Mouse (Mus musculus): ENCODE results near the gene Akap10. TPM values are rescaled to one million over a fixed set of nuclear protein-coding genes. Genes with fewer than 3 reads are reported as not detected.

Akap10 gene
- 7.3 and 7.7 TPM in 2 replicates for polyA plus RNA-seq (2015; fragmentation: Nextera tagmentation; extraction: Ambion mirVana)

GRCm38 (mm10) chr11:61930098-61930517 lies at the start of gene Akap10:
Gene Akap10, minus strand, starts transcription at chr11:61930252.
- Histone ChIP-seq H3K9ac (ENCODE audit: low read depth, low read length) (peak within 1 kb of the TSS; percentile 98), H3K4me3 (ENCODE audit: low read depth, low read length) (peak within 1 kb of the TSS; percentile 99), H3K9me3 (replicated peaks; ENCODE audit: control insufficient read depth, low read length) (no peaks in the 10 kb centered on the region; the same call in 1 of the 2 replicates), H3K27ac (ENCODE audit: low read length) (peak within 1 kb of the TSS; percentile 93), H3K27me3 (ENCODE audit: control insufficient read depth, insufficient read depth, low read depth, low read length) (no peaks in the 10 kb centered on the region), H3K4me1 (ENCODE audit: control insufficient read depth, low read depth, low read length) (peaks cover 21% of the 10 kb centered on the region), H3K36me3 (ENCODE audit: control insufficient read depth, insufficient read depth) (no peaks in the 10 kb centered on the region), H3K4me2 (ENCODE audit: low read depth, low read length) (peak within 1 kb of the TSS; percentile 98)
- WGBS (ENCODE audit: insufficient replicate concordance): under 1% methylated on average over 34 of the region's 43 CpGs
- peak; percentile 97 for ATAC-seq (ENCODE audit: low read depth)

DNA sequence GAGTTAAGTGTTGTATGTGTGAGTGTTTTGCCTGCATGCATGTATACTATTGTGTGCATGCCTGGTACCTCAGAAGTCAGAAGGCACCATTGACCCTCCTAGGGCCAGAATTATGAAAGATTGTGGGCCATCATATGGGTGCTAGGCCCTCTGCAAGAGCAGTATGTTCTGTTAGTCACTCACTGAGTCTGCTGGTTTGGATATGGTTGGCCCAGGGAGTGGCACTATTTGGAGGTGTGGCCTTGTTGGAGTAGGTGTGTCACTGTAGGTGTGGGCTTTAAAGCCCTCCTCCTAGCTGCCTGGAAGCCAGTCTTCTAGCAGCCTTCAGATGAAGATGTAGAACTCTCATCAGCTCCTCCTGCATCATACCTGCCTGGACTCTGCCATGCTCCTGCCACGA lies 45.7 kb upstream of the Akap10 start:
- Histone ChIP-seq H3K9ac (ENCODE audit: low read depth, low read length) (peak overlapping the region; percentile 18), H3K27ac (ENCODE audit: low read length) (peak overlapping the region; percentile 83), H3K4me3 (ENCODE audit: low read depth, low read length) (peak overlapping the region; percentile 35; the same call in 1 of the 2 replicates), H3K4me2 (ENCODE audit: low read depth, low read length) (peak overlapping the region; percentile 22; the same call in 1 of the 2 replicates), H3K36me3 (ENCODE audit: control insufficient read depth, insufficient read depth) (no peaks in the 10 kb centered on the region; the same call in 1 of the 2 replicates), H3K4me1 (ENCODE audit: control insufficient read depth, low read depth, low read length) (peaks cover 28% of the 10 kb centered on the region), H3K9me3 (replicated peaks; ENCODE audit: control insufficient read depth, low read length) (no peaks in the 10 kb centered on the region), H3K27me3 (ENCODE audit: control insufficient read depth, insufficient read depth, low read depth, low read length) (no peaks in the 10 kb centered on the region)
- 59% methylated on average over 1 of the region's 1 CpGs for WGBS (ENCODE audit: insufficient replicate concordance)
- ATAC-seq (ENCODE audit: low read depth): peak; percentile 97

DNA sequence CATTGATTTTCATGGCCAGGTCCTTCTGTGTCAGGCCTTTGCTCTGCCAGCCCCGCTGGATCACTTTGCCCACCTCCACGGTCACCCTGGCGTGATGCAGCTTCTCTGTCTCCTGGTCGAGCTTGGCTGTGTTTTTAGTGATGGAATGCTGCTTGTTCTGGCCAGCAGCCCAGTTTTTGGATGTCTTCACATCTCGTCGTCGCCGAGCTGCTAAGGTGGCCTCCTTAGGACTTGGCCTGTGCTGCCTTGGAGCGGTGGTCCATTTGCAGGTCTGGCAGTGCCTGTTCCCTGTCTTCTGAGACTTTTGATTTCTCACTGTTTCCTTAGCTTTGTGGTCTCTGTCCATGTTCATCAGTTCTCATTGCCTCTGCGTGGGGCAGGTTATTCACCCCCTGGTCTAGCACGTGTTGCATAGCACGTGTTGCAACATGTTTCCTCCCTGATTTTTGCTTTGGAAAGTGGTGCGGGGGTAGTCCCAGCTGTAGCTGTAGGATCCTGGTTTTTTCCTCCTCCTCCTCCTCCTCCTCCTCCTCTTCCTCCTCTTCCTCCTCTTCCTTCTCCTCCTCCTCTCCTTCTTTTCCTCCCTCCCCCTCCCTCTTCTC lies 44.2 kb upstream of the Akap10 start:
- H3K4me1 ChIP-seq (ENCODE audit: control insufficient read depth, low read depth, low read length): peaks cover 35% of the 10 kb centered on the region
- no peak overlapping the region for H3K4me2 ChIP-seq (ENCODE audit: low read depth, low read length)
- no peak overlapping the region; the same call in 1 of the 2 replicates for H3K27ac ChIP-seq (ENCODE audit: low read length)
- no peak overlapping the region for H3K4me3 ChIP-seq (ENCODE audit: low read depth, low read length)
- no peak for ATAC-seq (ENCODE audit: low read depth)
- 71% methylated on average over 13 of the region's 13 CpGs for WGBS (ENCODE audit: insufficient replicate concordance)
- H3K9ac ChIP-seq (ENCODE audit: low read depth, low read length): no peak overlapping the region
- no peaks in the 10 kb centered on the region for H3K27me3 ChIP-seq (ENCODE audit: control insufficient read depth, insufficient read depth, low read depth, low read length)
- no peaks in the 10 kb centered on the region for H3K9me3 ChIP-seq (replicated peaks; ENCODE audit: control insufficient read depth, low read length)
- H3K36me3 ChIP-seq (ENCODE audit: control insufficient read depth, insufficient read depth): no peaks in the 10 kb centered on the region; the same call in 1 of the 2 replicates

GRCm38 (mm10) chr11:61971441-61972221 lies 41.6 kb upstream of the Akap10 start:
- H3K4me1 ChIP-seq (ENCODE audit: control insufficient read depth, low read depth, low read length): peaks cover 54% of the 10 kb centered on the region
- ATAC-seq (ENCODE audit: low read depth): no peak
- H3K9me3 ChIP-seq (replicated peaks; ENCODE audit: control insufficient read depth, low read length): no peaks in the 10 kb centered on the region
- WGBS (ENCODE audit: insufficient replicate concordance): 68% methylated on average over 7 of the region's 7 CpGs
- H3K27ac ChIP-seq (ENCODE audit: low read length): no peak overlapping the region
- no peaks in the 10 kb centered on the region for H3K27me3 ChIP-seq (ENCODE audit: control insufficient read depth, insufficient read depth, low read depth, low read length)
- H3K36me3 ChIP-seq (ENCODE audit: control insufficient read depth, insufficient read depth): no peaks in the 10 kb centered on the region; the same call in 1 of the 2 replicates
- H3K4me3 ChIP-seq (ENCODE audit: low read depth, low read length): no peak overlapping the region
- no peak overlapping the region for H3K9ac ChIP-seq (ENCODE audit: low read depth, low read length)
- H3K4me2 ChIP-seq (ENCODE audit: low read depth, low read length): no peak overlapping the region

GRCm38 (mm10) chr11:61970901-61971300 lies 40.8 kb upstream of the Akap10 start:
- no peak overlapping the region for H3K4me2 ChIP-seq (ENCODE audit: low read depth, low read length)
- H3K27ac ChIP-seq (ENCODE audit: low read length): 0 out of 2 replicates have a peak overlapping the region, but pooled peaks have one; percentile 0
- H3K36me3 ChIP-seq (ENCODE audit: control insufficient read depth, insufficient read depth): no peaks in the 10 kb centered on the region; the same call in 1 of the 2 replicates
- no peak overlapping the region for H3K4me3 ChIP-seq (ENCODE audit: low read depth, low read length)
- no peaks in the 10 kb centered on the region for H3K9me3 ChIP-seq (replicated peaks; ENCODE audit: control insufficient read depth, low read length)
- no peak overlapping the region; the same call in 1 of the 2 replicates for H3K9ac ChIP-seq (ENCODE audit: low read depth, low read length)
- no peak for ATAC-seq (ENCODE audit: low read depth)
- 58% methylated on average over 5 of the region's 5 CpGs for WGBS (ENCODE audit: insufficient replicate concordance)
- peaks cover 48% of the 10 kb centered on the region for H3K4me1 ChIP-seq (ENCODE audit: control insufficient read depth, low read depth, low read length)
- H3K27me3 ChIP-seq (ENCODE audit: control insufficient read depth, insufficient read depth, low read depth, low read length): no peaks in the 10 kb centered on the region

GRCm38 (mm10) chr11:61968875-61969274 lies 38.8 kb upstream of the Akap10 start:
- Histone ChIP-seq H3K9me3 (replicated peaks; ENCODE audit: control insufficient read depth, low read length) (no peaks in the 10 kb centered on the region), H3K27me3 (ENCODE audit: control insufficient read depth, insufficient read depth, low read depth, low read length) (no peaks in the 10 kb centered on the region), H3K4me1 (ENCODE audit: control insufficient read depth, low read depth, low read length) (peaks cover 35% of the 10 kb centered on the region), H3K27ac (ENCODE audit: low read length) (peak overlapping the region; percentile 91), H3K4me2 (ENCODE audit: low read depth, low read length) (peak overlapping the region; percentile 25; the same call in 1 of the 2 replicates), H3K36me3 (ENCODE audit: control insufficient read depth, insufficient read depth) (no peaks in the 10 kb centered on the region; the same call in 1 of the 2 replicates), H3K4me3 (ENCODE audit: low read depth, low read length) (peak overlapping the region; percentile 18; the same call in 1 of the 2 replicates), H3K9ac (ENCODE audit: low read depth, low read length) (0 out of 2 replicates have a peak overlapping the region, but pooled peaks have one; percentile 24)
- peak; percentile 96 for ATAC-seq (ENCODE audit: low read depth)
- 56% methylated on average over 2 of the region's 2 CpGs for WGBS (ENCODE audit: insufficient replicate concordance)

DNA sequence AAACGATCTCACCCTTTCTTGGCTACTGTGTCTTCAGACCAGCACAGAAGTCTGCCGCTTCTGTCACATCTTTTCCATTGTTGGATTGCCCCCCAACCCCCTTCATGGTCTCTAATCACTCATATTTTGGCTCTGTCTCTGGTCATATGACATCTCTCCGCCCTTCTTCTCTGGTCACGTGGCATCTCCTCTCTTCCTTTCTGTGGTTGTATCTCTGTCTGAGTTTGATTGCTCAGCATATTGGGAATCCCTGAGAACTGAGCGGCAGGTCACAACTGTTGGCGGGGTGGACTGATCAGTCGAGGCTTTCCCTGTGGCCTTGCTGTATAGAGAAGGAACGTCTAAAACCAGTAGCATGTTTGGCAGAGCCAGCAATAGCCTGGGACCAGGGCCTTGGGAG lies 37.0 kb upstream of the Akap10 start:
- Histone ChIP-seq H3K36me3 (ENCODE audit: control insufficient read depth, insufficient read depth) (no peaks in the 10 kb centered on the region), H3K4me2 (ENCODE audit: low read depth, low read length) (peak overlapping the region; percentile 3; the same call in 1 of the 2 replicates), H3K9me3 (replicated peaks; ENCODE audit: control insufficient read depth, low read length) (no peaks in the 10 kb centered on the region), H3K4me1 (ENCODE audit: control insufficient read depth, low read depth, low read length) (peaks cover 50% of the 10 kb centered on the region), H3K9ac (ENCODE audit: low read depth, low read length) (0 out of 2 replicates have a peak overlapping the region, but pooled peaks have one; percentile 13), H3K27ac (ENCODE audit: low read length) (peak overlapping the region; percentile 40), H3K27me3 (ENCODE audit: control insufficient read depth, insufficient read depth, low read depth, low read length) (no peaks in the 10 kb centered on the region), H3K4me3 (ENCODE audit: low read depth, low read length) (0 out of 2 replicates have a peak overlapping the region, but pooled peaks have one; percentile 3)
- ATAC-seq (ENCODE audit: low read depth): peak; percentile 51
- WGBS (ENCODE audit: insufficient replicate concordance): 58% methylated on average over 8 of the region's 8 CpGs

DNA sequence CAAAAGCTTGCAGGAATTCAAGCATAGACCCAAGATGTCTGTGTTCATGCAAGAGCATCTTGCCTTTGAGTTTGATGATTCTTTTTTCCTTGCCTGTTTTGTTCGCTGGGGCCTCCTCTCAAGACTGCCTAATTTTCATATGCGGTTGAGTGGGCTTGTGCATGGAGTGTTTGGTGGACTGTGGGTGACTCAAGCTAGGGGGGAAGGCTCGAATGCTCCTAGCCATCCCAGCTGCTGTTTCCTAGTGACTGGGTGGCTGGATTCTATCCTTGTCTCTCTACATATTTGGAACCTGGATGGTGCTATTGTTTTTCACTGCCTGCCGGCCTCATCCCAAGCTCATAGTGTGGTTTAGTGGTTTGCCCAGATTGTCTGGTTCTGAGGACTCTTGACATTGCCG lies 34.6 kb upstream of the Akap10 start:
- 86% methylated on average over 5 of the region's 5 CpGs for WGBS (ENCODE audit: insufficient replicate concordance)
- Histone ChIP-seq H3K4me2 (ENCODE audit: low read depth, low read length) (no peak overlapping the region), H3K4me1 (ENCODE audit: control insufficient read depth, low read depth, low read length) (peaks cover 55% of the 10 kb centered on the region), H3K27me3 (ENCODE audit: control insufficient read depth, insufficient read depth, low read depth, low read length) (no peaks in the 10 kb centered on the region), H3K27ac (ENCODE audit: low read length) (no peak overlapping the region), H3K9me3 (replicated peaks; ENCODE audit: control insufficient read depth, low read length) (no peaks in the 10 kb centered on the region), H3K4me3 (ENCODE audit: low read depth, low read length) (no peak overlapping the region), H3K36me3 (ENCODE audit: control insufficient read depth, insufficient read depth) (no peaks in the 10 kb centered on the region), H3K9ac (ENCODE audit: low read depth, low read length) (no peak overlapping the region)
- ATAC-seq (ENCODE audit: low read depth): no peak
